Mouse (Mus musculus): ENCODE results near the gene Rpp25. TPM values are rescaled to one million over a fixed set of nuclear protein-coding genes. Genes with fewer than 3 reads are reported as not detected.

Rpp25 gene
- polyA plus RNA-seq, 1 experiment from 2014 or later = 0.89 TPM

DNA sequence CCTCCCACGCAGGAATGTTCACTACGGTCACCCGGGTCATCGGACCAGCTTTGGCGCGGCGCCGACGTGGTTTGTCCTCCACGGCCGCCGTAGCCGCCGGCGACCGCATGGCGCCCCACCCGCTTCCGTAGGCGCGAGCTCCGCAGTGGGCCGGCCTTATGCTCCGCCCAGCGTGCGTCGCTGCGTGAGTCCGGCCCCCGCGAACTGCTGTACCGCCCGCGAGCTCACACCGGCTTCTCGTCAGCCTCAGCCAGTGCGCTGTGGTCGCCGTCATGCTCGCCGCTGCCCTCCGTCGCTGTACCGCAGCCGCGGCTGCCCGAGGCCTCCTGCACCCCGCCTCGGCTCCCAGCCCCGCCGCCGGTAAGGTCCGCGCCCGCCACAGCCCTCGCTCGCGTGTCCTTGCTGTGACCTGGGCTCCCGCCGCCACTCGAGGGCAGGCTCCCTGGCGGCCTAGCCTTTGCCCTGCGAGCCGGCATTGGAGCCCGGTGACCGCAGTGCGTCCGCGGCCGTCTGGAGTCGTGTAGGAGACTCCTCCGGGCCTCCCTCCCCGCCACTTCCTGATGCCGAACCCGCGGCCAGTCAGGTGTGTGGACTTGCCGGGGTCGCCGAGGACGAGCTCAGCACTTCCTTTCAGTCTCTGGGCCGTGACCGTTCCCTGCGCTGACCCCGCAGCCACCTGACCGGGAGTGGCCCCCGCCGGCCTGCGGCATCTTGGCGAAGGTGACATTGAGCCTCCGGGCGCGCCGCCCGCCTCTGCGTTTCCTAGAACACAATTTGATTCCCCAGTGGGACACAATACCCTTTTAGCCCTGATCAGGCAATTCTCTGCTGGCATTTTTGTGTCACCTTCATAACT lies 17.5 kb downstream of the Rpp25 start, which contains the start of gene Cox5a:
TSS of gene Cox5a (plus strand) at position 219 of the 856 bp plus-strand sequence.
- peak; percentile 97 for ATAC-seq (ENCODE audit: insufficient number of reproducible peaks, low FRiP score, low TSS enrichment, low read depth)
- Histone ChIP-seq H3K36me3 (no peaks in the 10 kb centered on the region), H3K9ac (peak within 1 kb of the TSS; percentile 88), H3K9me3 (replicated peaks) (no peaks in the 10 kb centered on the region), H3K4me2 (replicated peaks) (peak within 1 kb of the TSS; percentile 69), H3K4me3 (replicated peaks) (peak within 1 kb of the TSS; percentile 80), H3K27me3 (no peaks in the 10 kb centered on the region), H3K27ac (replicated peaks) (peak within 1 kb of the TSS; percentile 86), H3K4me1 (peaks cover 18% of the 10 kb centered on the region)
- under 1% methylated on average over 95 of the region's 95 CpGs for WGBS

- no peaks in the 10 kb centered on the region for H3K36me3 ChIP-seq
- peak overlapping the region; percentile 88; the same call in 1 of the 2 replicates for H3K9ac ChIP-seq
- no peaks in the 10 kb centered on the region for H3K27me3 ChIP-seq
- peaks cover 18% of the 10 kb centered on the region for H3K4me1 ChIP-seq
- 36% methylated on average over 7 of the region's 7 CpGs for WGBS
- 0 out of 2 replicates have a peak overlapping the region, but pooled peaks have one; percentile 86 for H3K27ac ChIP-seq (replicated peaks)
- H3K4me2 ChIP-seq (replicated peaks) = peak overlapping the region; percentile 69
- ATAC-seq (ENCODE audit: insufficient number of reproducible peaks, low FRiP score, low TSS enrichment, low read depth) = no peak
- H3K9me3 ChIP-seq (replicated peaks) = no peaks in the 10 kb centered on the region
- peak overlapping the region; percentile 80 for H3K4me3 ChIP-seq (replicated peaks)
Measured at GRCm38 (mm10) chr9:57522114-57522860, 18.5 kb downstream of the Rpp25 start.

GRCm38 (mm10) chr9:57522861-57523246 lies 19.0 kb downstream of the Rpp25 start:
- 75% methylated on average over 4 of the region's 4 CpGs for WGBS
- H3K4me1 ChIP-seq = peaks cover 18% of the 10 kb centered on the region
- no peak for ATAC-seq (ENCODE audit: insufficient number of reproducible peaks, low FRiP score, low TSS enrichment, low read depth)
- H3K36me3 ChIP-seq = no peaks in the 10 kb centered on the region
- H3K4me3 ChIP-seq (replicated peaks) = no peak overlapping the region; the same call in 1 of the 2 replicates
- H3K4me2 ChIP-seq (replicated peaks) = no peak overlapping the region
- no peak overlapping the region for H3K9ac ChIP-seq
- no peaks in the 10 kb centered on the region for H3K9me3 ChIP-seq (replicated peaks)
- no peak overlapping the region for H3K27ac ChIP-seq (replicated peaks)
- H3K27me3 ChIP-seq = no peaks in the 10 kb centered on the region

GRCm38 (mm10) chr9:57523754-57524153 lies 19.9 kb downstream of the Rpp25 start:
- H3K27me3 ChIP-seq = no peaks in the 10 kb centered on the region

DNA sequence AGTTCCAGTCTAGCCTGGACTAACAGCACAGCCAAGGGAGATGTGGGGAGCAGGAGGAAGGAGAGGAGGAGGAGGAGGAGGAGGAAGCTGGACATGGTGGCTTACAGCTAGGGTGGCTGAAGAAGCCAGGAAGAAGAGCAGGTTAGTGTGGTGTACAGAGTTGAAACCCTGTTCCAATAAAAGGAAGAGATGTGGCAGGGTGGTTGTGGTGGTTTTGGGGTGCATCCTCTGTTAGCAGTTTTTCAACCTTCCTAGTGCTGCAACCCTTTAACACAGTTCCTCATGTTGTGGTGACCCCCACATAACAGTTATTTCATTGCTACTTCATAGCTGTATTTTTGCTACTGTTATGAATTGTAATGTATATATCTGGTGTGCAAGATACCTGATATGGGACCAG lies 20.6 kb downstream of the Rpp25 start:
- peaks cover 18% of the 10 kb centered on the region for H3K4me1 ChIP-seq
- H3K4me3 ChIP-seq (replicated peaks) = no peak overlapping the region
- H3K9ac ChIP-seq = no peak overlapping the region
- H3K27me3 ChIP-seq = no peaks in the 10 kb centered on the region
- no peak for ATAC-seq (ENCODE audit: insufficient number of reproducible peaks, low FRiP score, low TSS enrichment, low read depth)
- H3K9me3 ChIP-seq (replicated peaks) = no peaks in the 10 kb centered on the region
- 0 out of 2 replicates have a peak, but pooled peaks cover 3% of the 10 kb centered on the region for H3K36me3 ChIP-seq
- H3K27ac ChIP-seq (replicated peaks) = no peak overlapping the region
- no peak overlapping the region for H3K4me2 ChIP-seq (replicated peaks)

More at GRCm38 (mm10) chr9:57523754-57524153, 19.9 kb downstream of the Rpp25 start:
- H3K4me2 ChIP-seq (replicated peaks) = no peak overlapping the region
- H3K27ac ChIP-seq (replicated peaks) = no peak overlapping the region
- 76% methylated on average over 1 of the region's 1 CpGs for WGBS
- 0 out of 2 replicates have a peak, but pooled peaks cover 2% of the 10 kb centered on the region for H3K36me3 ChIP-seq
- H3K9me3 ChIP-seq (replicated peaks) = no peaks in the 10 kb centered on the region
- no peak for ATAC-seq (ENCODE audit: insufficient number of reproducible peaks, low FRiP score, low TSS enrichment, low read depth)
- no peak overlapping the region for H3K9ac ChIP-seq
- no peak overlapping the region for H3K4me3 ChIP-seq (replicated peaks)
- peaks cover 18% of the 10 kb centered on the region for H3K4me1 ChIP-seq

GRCm38 (mm10) chr9:57525516-57525915 lies 21.7 kb downstream of the Rpp25 start:
- Histone ChIP-seq H3K27ac (replicated peaks) (no peak overlapping the region), H3K4me2 (replicated peaks) (no peak overlapping the region), H3K4me3 (replicated peaks) (no peak overlapping the region), H3K4me1 (peaks cover 18% of the 10 kb centered on the region), H3K36me3 (peaks cover 10% of the 10 kb centered on the region), H3K9me3 (replicated peaks) (no peaks in the 10 kb centered on the region), H3K9ac (no peak overlapping the region), H3K27me3 (no peaks in the 10 kb centered on the region)
- WGBS = 86% methylated on average over 2 of the region's 2 CpGs
- ATAC-seq (ENCODE audit: insufficient number of reproducible peaks, low FRiP score, low TSS enrichment, low read depth) = no peak

GRCm38 (mm10) chr9:57526435-57526834 lies 22.6 kb downstream of the Rpp25 start:
- Histone ChIP-seq H3K4me2 (replicated peaks) (no peak overlapping the region), H3K9ac (no peak overlapping the region), H3K9me3 (replicated peaks) (no peaks in the 10 kb centered on the region), H3K27ac (replicated peaks) (no peak overlapping the region), H3K36me3 (peaks cover 15% of the 10 kb centered on the region), H3K4me3 (replicated peaks) (no peak overlapping the region), H3K4me1 (peaks cover 18% of the 10 kb centered on the region), H3K27me3 (no peaks in the 10 kb centered on the region)
- ATAC-seq (ENCODE audit: insufficient number of reproducible peaks, low FRiP score, low TSS enrichment, low read depth) = no peak

DNA sequence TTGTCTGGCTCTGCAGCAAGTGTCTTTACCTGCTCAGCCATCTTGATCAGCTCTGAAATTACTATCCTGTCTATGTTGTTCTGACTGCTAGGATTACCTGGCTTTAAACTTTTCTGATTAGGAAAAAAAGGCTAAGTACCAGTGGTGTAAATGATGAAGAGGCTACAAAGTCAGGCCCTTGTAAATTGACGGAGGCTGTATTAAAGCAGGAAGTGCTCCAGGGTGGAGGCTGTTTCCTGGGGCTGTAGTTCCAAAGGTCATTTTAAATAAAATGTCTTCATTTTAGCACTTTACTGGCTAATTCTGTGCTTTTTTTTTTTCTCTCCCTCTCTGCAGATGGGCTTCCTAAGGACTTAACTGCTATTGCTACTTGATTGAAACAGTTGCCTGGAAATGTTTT lies 28.1 kb downstream of the Rpp25 start:
- peaks cover 36% of the 10 kb centered on the region for H3K36me3 ChIP-seq
- no peaks in the 10 kb centered on the region for H3K27me3 ChIP-seq
- 69% methylated on average over 1 of the region's 1 CpGs for WGBS
- H3K9ac ChIP-seq = no peak overlapping the region
- no peak overlapping the region for H3K4me3 ChIP-seq (replicated peaks)
- no peak overlapping the region for H3K27ac ChIP-seq (replicated peaks)
- peaks cover 6% of the 10 kb centered on the region for H3K4me1 ChIP-seq
- no peak for ATAC-seq (ENCODE audit: insufficient number of reproducible peaks, low FRiP score, low TSS enrichment, low read depth)
- H3K4me2 ChIP-seq (replicated peaks) = no peak overlapping the region
- no peaks in the 10 kb centered on the region for H3K9me3 ChIP-seq (replicated peaks)

GRCm38 (mm10) chr9:57536362-57536761 lies 32.5 kb downstream of the Rpp25 start:
- Histone ChIP-seq H3K36me3 (peaks cover 43% of the 10 kb centered on the region), H3K27me3 (no peaks in the 10 kb centered on the region), H3K9me3 (replicated peaks) (no peaks in the 10 kb centered on the region), H3K27ac (replicated peaks) (no peak overlapping the region; the same call in 1 of the 2 replicates), H3K4me3 (replicated peaks) (no peak overlapping the region), H3K4me2 (replicated peaks) (peak overlapping the region; percentile 66), H3K9ac (no peak overlapping the region), H3K4me1 (peaks cover 23% of the 10 kb centered on the region)
- no peak for ATAC-seq (ENCODE audit: insufficient number of reproducible peaks, low FRiP score, low TSS enrichment, low read depth)
- WGBS = 95% methylated on average over 5 of the region's 5 CpGs

DNA sequence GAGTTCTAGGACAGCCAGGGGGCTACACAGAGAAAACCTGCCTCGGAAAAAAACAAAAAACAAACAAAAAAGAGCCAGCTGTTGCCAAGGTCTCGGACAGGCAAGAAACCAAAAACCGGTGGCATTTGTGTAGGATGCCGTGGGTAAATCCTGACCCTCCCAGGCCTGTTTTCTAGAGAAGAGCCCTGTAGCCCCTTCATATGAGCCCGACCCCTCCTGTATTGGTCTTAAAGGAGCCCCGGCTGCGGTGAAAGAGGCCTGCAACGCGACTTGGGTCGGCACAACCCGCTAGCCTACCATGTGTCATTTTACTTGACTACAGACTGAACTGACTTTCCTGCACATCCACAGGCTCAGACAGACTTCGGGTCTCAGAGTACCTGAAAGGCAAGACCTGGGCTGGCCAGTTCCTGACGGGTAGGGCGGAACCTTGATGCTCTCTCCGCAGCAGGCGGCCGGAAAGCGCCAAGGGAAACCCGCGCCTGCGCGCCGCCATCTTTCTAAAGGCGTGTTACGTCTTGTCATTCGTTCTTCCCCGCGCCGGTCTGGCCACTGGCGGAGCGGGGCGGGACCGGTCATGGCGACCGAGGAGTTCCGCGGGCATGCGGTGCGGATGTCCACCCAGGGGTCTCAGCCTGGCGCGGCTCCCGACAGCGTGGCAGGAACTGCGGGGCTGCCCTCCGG lies 33.4 kb downstream of the Rpp25 start, which contains the start of gene Fam219b:
TSS of gene Fam219b (plus strand) at position 485 of the 684 bp plus-strand sequence.
- no peaks in the 10 kb centered on the region for H3K27me3 ChIP-seq
- H3K4me1 ChIP-seq = peaks cover 23% of the 10 kb centered on the region
- peak within 1 kb of the TSS; percentile 87 for H3K4me3 ChIP-seq (replicated peaks)
- peak within 1 kb of the TSS; percentile 84 for H3K27ac ChIP-seq (replicated peaks)
- H3K9ac ChIP-seq = peak within 1 kb of the TSS; percentile 78
- ATAC-seq (ENCODE audit: insufficient number of reproducible peaks, low FRiP score, low TSS enrichment, low read depth) = peak; percentile 88
- peak within 1 kb of the TSS; percentile 66 for H3K4me2 ChIP-seq (replicated peaks)
- no peaks in the 10 kb centered on the region for H3K9me3 ChIP-seq (replicated peaks)
- WGBS = 2% methylated on average over 45 of the region's 45 CpGs
- peaks cover 44% of the 10 kb centered on the region for H3K36me3 ChIP-seq
